Mouse (Mus musculus) layer of hippocampus, adult 11-12 months (tissue): Measurements from ENCODE around the gene Gjd2.

Experiments
- DNase-seq: peaks from one replicate; pipeline ENCODE4 v3.0.0; 2022; ENCODE audit warnings: low spot score

Gjd2 gene

DNA sequence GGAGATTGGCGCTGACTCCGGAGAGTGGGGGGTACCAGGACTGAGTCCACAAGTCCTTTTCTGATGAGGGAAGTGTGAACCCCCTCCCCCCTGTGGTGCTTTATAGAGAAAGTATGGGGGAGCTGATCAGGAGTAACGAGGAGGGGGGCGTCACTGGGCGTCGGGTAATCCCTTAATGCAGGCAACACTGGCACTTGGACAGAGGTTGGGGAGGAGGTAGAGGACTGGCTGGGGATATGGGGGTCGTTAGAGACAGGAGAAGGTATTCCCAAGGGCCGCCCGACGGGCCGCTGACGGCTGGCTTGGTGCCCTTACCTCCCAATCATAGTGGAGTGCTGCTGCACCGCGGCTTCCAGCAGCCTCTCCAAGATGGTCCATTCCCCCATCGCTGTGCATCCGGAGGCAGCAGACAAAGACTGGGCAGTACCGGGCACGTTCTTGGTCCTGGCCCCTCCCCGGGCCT, 639 bp downstream of the Gjd2 start:
- no peak for DNase-seq

DNA sequence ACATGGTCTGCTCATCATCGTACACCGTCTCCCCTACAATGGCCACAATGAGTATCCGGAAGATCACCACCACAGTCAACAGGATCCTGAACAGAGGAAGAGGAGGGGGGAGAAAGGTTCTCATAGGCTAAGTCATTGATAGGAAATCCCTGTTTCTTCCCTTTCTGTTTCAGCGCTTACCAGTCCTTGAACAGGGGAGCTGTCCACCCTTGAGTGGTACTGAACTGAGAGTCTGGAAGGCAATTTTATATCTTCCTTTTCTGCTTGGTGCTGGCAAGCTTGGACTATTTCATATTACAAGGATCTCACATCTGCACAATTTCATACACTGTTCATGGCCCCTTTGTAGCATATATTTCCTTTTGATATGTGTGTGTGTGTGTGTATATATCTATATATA, 1.6 kb downstream of the Gjd2 start:
- DNase-seq = no peak

DNA sequence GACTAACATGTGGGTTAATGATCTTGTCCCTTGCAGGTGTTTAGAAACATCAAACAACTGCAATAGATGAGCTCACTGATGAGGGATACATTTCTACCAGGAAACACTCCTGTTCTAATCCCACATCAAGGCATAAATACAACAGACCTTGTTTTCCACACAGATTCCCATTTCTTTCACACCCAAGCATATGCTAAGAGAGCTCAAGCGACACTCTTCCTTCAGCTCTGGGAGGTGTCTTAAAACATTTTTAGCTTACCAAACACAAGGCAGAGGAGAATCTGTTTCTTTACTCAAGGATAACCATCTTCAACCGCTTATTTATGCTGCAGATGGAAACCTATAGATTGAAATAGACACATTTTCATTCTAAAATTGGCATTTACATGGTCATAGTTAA, 5.1 kb downstream of the Gjd2 start:
- no peak for DNase-seq

DNA sequence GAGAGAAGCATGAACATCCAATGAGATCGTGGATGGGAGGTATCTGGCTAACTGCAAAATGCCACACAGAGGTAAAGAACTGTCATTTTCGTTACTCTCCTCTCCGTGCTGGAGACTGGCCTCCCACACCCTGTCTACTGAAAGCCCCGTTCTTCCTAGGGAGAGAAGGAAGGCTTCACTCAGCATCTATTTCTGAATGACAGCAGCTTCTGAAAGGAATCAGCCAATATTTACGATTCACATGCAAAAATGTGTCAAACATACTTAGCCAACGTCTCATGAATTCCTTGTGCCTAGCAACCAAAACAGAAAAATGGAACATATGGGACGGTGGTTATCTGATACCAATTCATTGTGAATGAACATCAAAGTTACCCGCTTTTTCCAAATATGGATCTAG, 15.9 kb downstream of the Gjd2 start:
- DNase-seq = no peak

DNA sequence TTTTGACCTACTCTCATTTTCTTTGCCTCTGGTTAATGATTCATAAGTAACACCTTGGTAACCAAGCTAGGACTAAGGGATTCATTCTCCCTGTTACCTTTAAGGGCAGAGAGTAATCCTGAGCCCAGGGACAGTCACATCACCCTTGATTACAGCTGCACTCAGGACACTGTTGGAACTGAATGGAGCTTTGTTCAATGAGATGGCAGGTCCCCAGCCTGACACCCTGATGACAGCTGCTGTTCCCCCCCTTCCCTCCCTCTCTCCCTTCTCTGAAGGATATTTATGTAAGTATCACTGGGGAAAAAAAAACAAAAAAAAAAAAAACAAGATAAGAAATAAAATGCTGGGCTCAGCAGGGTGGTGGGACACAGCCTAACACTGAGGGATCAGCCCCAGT, 16.5 kb downstream of the Gjd2 start:
- no peak for DNase-seq

DNA sequence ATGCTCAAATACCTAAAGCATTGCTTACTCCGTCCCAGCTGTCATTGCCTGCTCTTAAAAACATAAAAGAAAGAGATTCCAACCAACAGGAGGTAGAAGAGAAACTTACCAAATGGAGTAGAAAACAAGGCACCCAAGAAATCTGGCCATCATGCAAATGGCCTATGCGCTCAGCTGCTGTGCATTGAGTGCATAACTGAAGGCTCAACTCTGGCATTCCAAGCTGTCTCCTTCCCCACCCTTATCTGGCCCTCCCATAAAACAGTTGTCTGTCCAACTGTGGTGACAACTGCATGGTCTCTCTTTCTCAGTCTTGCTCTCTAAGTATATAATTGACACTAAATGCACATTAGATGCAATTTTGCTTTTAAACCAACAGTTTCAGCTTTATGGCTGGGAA, 28.5 kb downstream of the Gjd2 start:
- no peak for DNase-seq

DNA sequence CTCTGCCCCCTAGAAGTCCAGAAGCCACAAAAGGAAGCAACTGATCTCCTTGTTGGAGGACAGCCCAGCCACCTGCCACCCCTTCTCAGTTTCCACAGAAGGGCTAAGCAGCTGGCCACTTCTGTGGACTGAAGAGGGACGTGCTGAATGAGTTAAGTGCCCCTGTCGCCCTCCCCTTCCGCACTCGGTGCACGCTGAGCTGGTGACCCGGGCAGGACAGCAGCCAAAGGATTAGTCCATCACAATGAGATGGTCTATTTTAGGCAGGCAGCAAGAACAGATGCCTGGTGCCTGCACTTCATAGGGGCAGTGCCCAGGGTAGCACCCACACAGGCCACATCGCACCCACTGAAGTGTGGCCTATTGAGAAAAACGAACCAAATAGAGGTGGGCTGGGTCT, 32.8 kb downstream of the Gjd2 start:
- no peak for DNase-seq

DNA sequence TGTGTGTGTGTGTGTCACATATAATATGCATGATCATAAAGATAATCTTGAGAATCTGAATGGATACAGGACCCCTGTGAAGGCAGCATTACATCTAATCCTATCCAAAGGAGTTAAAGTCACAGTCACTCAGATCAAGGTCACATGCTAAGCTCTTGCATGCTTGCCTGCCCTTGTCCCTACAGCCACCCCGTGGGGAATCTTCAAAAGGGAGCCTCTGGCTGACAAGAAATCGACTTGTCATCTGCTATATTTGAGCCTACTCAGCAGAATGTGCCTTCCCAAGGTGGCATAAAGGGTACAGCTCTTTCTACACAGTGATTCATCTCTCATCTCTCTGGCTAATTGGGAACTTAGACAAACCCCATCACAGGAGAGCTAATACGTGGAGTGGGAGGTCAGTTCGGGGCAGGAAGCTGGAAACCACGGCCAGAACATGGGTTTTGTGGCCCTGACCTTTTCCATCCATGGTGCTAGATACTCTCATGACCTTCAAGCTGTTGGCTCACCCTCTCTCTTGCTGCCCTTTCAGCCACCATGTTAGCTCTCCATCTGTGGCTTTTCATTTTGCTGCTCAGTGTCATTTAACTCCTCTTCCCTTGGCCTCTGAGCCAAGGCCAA, 35.2 kb downstream of the Gjd2 start:
- DNase-seq = no peak

DNA sequence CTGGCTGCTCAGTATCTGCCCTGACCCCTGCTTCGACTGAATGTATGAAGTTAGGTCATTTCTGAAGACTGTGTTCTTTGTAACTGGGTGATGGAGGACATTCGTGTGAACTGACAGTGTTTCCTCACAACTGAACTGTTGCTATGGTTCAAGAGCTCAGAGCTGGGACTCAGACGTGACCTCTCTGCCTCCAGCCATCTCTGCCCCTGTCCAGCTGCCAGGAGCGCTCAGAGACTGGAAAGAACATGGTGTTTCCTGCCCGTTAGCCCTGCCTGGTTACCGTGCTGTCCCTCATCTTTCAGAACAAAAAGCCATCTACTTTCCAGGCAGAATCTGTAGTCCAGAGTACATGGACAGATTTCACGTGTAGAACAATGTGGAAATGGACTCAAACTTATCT, 39.5 kb downstream of the Gjd2 start:
- no peak for DNase-seq

DNA sequence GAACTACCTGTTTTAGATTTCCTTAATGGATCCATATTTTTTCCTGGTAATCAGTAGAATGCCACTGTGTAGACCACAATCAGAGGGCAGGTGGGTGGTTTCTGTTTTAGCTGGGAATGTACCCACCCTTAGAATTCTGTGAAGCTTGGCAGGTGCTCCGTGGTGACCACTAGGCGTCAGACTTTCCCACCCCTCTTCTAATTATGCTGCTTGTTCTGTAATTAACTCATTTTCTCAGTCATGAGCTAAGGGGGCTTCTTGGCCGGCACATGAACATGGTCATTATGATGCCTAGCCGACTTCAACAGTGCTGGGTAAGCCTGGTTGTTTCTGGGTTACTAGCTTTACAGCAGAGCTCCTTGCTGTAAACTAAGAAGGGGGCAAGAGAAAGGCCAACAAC, 47.0 kb downstream of the Gjd2 start:
- no peak for DNase-seq
